Mouse (Mus musculus) large intestine, adult 2 months (tissue): ENCODE data around the gene AU015836. TPM values are rescaled to one million over a fixed set of nuclear protein-coding genes. Genes with fewer than 3 reads are reported as not detected.
A peak's percentile ranks its signal among the peaks of the same experiment; 100 is the strongest.
"Not testable (repeated sequence)": the region's sequence is repeated elsewhere in the genome, so short reads cannot be mapped to it uniquely, and the experiment has no call there.

Experiments used
- DNase-seq: peaks from one replicate; pipeline ENCODE4 v3.0.0-alpha.2; 2012; ENCODE audit warnings: low read depth, low spot score
- WGBS: fragments of 180-500 bp; shearing (Covaris S2); methylation state at CpG from one replicate; pipeline ENCODE4 v1.1.7; 2018; 5-methylcytosine and 5-hydroxymethylcytosine counted together
- polyA plus RNA-seq: library from polyadenylated mRNA; depleted of rRNA; stranded (reverse); fragments of >200 nt; gene quantifications from 2 replicates; pipeline ENCODE4 v1.2.3, GENCODE M21; 2012; rRNA removed

The AU015836 gene
- polyA plus RNA-seq: not detected in 2 replicates

- 52% methylated on average over 14 of the region's 14 CpGs for WGBS
Measured at GRCm38 (mm10) chrX:93968444-93968843, at the start of gene AU015836. TSS of gene AU015836 (plus strand) at chrX:93968659.

GRCm38 (mm10) chrX:93919017-93919416 lies 49.4 kb upstream of the AU015836 start:
- 44% methylated on average over 3 of the region's 3 CpGs for WGBS
- no peak for DNase-seq

More at GRCm38 (mm10) chrX:93968444-93968843, at the start of gene AU015836:
- DNase-seq: no peak

- no peak for DNase-seq
- 45% methylated on average over 3 of the region's 3 CpGs for WGBS
Measured at GRCm38 (mm10) chrX:93928379-93928778, 40.1 kb upstream of the AU015836 start.

GRCm38 (mm10) chrX:93928794-93929193 lies 39.7 kb upstream of the AU015836 start:
- no peak for DNase-seq
- 24% methylated on average over 1 of the region's 1 CpGs for WGBS

- WGBS: 56% methylated on average over 3 of the region's 3 CpGs
- DNase-seq: no peak
Measured at GRCm38 (mm10) chrX:93931694-93932093, 36.8 kb upstream of the AU015836 start.

GRCm38 (mm10) chrX:93956727-93957126 lies 11.7 kb upstream of the AU015836 start:
- WGBS: 27% methylated on average over 1 of the region's 1 CpGs

GRCm38 (mm10) chrX:93958502-93958901 lies 10.0 kb upstream of the AU015836 start:
- DNase-seq: no peak
- WGBS: 60% methylated on average over 3 of the region's 3 CpGs

More at GRCm38 (mm10) chrX:93956727-93957126, 11.7 kb upstream of the AU015836 start:
- DNase-seq: peak; percentile 1

- 90% methylated on average over 26 of the region's 26 CpGs for WGBS
- no peak for DNase-seq
Measured at GRCm38 (mm10) chrX:93980341-93980740, 11.9 kb downstream of the AU015836 start.

- WGBS: 63% methylated on average over 3 of the region's 3 CpGs
- DNase-seq: no peak
Measured at GRCm38 (mm10) chrX:93982193-93982592, 13.7 kb downstream of the AU015836 start.

GRCm38 (mm10) chrX:93985096-93985495 lies 16.6 kb downstream of the AU015836 start:
- 38% methylated on average over 3 of the region's 3 CpGs for WGBS
- DNase-seq: not testable (repeated sequence)

GRCm38 (mm10) chrX:94006991-94007390 lies 38.5 kb downstream of the AU015836 start:
- 91% methylated on average over 3 of the region's 3 CpGs for WGBS
- no peak for DNase-seq

- DNase-seq: no peak
- 74% methylated on average over 3 of the region's 3 CpGs for WGBS
Measured at GRCm38 (mm10) chrX:94009442-94009841, 41.0 kb downstream of the AU015836 start.

- 85% methylated on average over 7 of the region's 7 CpGs for WGBS
- DNase-seq: no peak
Measured at GRCm38 (mm10) chrX:94011656-94012173, 43.3 kb downstream of the AU015836 start.

- 19% methylated on average over 12 of the region's 12 CpGs for WGBS
- no peak for DNase-seq
Measured at GRCm38 (mm10) chrX:94012479-94013167, 44.2 kb downstream of the AU015836 start.

- 38% methylated on average over 1 of the region's 1 CpGs for WGBS
- DNase-seq: no peak
Measured at GRCm38 (mm10) chrX:94016891-94017290, 48.4 kb downstream of the AU015836 start.

- no peak for DNase-seq
- whole genome bisulfite sequencing: 56% methylated on average over 5 of the region's 5 CpGs
Measured at GRCm38 (mm10) chrX:94022264-94022874, 53.9 kb downstream of the AU015836 start.

Other genes starting within 250 kb of the AU015836 start
- 19.7 and 21.3 TPM in 2 replicates for gene Pdk3, start 136.5 kb upstream of the AU015836 start, polyA plus RNA-seq
- 3.6 and 7.8 TPM in 2 replicates for gene Zfx, start 155.0 kb downstream of the AU015836 start, polyA plus RNA-seq
- gene Eif2s3x, start 244.2 kb downstream of the AU015836 start, polyA plus RNA-seq: 41.5 and 52.1 TPM in 2 replicates